Mouse (Mus musculus) G1E (cell line): Measurements from ENCODE around the gene Camk1. TPM values are rescaled to one million over a fixed set of nuclear protein-coding genes. Genes with fewer than 3 reads are reported as not detected.

Source experiments
- ATAC-seq: 2 replicates; pipeline ENCODE4 v1.8.0; 2016; ENCODE audit warnings: mild to moderate bottlenecking; ENCODE audit not compliant: insufficient number of reproducible peaks, poor library complexity, low FRiP score, severe bottlenecking; ENCODE audit errors: extremely low read depth
- DNase-seq: peaks from one replicate; pipeline ENCODE4 v3.0.0; 2012; ENCODE audit warnings: low spot score
- H3K27me3 ChIP-seq: 2 replicates; pipeline ENCODE4 v1.6.1; 2012; ENCODE audit warnings: mild to moderate bottlenecking, low read length, inconsistent platforms; ENCODE audit not compliant: insufficient read depth
- H3K36me3 ChIP-seq: replicated peaks from 2 replicates; pipeline ENCODE3; 2012; ENCODE audit warnings: mild to moderate bottlenecking, inconsistent platforms
- H3K4me1 ChIP-seq: 2 replicates; pipeline ENCODE4 v1.6.1; 2012; ENCODE audit warnings: low read depth, low read length, inconsistent platforms, mixed read lengths; ENCODE audit not compliant: insufficient read depth
- H3K4me3 ChIP-seq: 2 replicates; pipeline ENCODE4 v1.5.1; 2012; ENCODE audit warnings: low read depth, mild to moderate bottlenecking, inconsistent platforms, low read length, moderate library complexity, mixed read lengths
- H3K9me3 ChIP-seq: replicated peaks from 2 replicates; pipeline ENCODE4 v1.6.1; 2012; ENCODE audit warnings: inconsistent platforms
- CTCF ChIP-seq: IDR thresholded peaks from 2 replicates; pipeline ENCODE4 v1.5.1; 2012; ENCODE audit warnings: low read depth, low read length, inconsistent platforms, mixed read lengths
- GATA1 ChIP-seq: IDR thresholded peaks from 2 replicates; pipeline ENCODE4 v1.6.1; 2012; ENCODE audit warnings: borderline replicate concordance, low read length, inconsistent platforms, mixed read lengths
- GATA2 ChIP-seq: IDR thresholded peaks from 2 replicates; pipeline ENCODE4 v1.6.1; 2012; ENCODE audit warnings: low read depth, low read length, inconsistent platforms, borderline replicate concordance
- POLR2AphosphoS5 ChIP-seq: IDR thresholded peaks from 2 replicates; pipeline ENCODE4 v1.6.1; 2012; ENCODE audit warnings: low read depth, low read length, inconsistent platforms; ENCODE audit not compliant: insufficient replicate concordance
- TAL1 ChIP-seq: conservative IDR thresholded peaks from 2 replicates; pipeline ENCODE4 v1.6.1; 2012; ENCODE audit warnings: low read depth, low read length, inconsistent platforms, mixed read lengths
- polyA plus RNA-seq: library from polyadenylated mRNA; stranded (reverse); fragments of >175 nt; gene quantifications from 2 replicates; pipeline ENCODE4 v1.2.3, GENCODE M21; 2012
- total RNA-seq, 2 experiments: library from RNA; stranded (forward) in 1 of 2; stranded (reverse) in 1 of 2; fragments of 200-1000 nt in 1 of 2; fragments of >200 nt in 1 of 2; fragmentation: Nextera tagmentation in 1 of 2; gene quantifications; 2 replicates each; pipeline ENCODE4 v1.2.3; 2014 to 2017

The Camk1 gene
- total and polyA plus RNA-seq, 3 experiments = 0.07 to 0.98 (median 0.82) TPM

GRCm38 (mm10) chr6:113373491-113373890, 29.7 kb upstream of the Camk1 start:
- ATAC-seq = no peak
- Histone ChIP-seq H3K4me3 (no peak overlapping the region), H3K27me3 (no peaks in the 10 kb centered on the region), H3K36me3 (peaks cover 79% of the 10 kb centered on the region), H3K4me1 (peaks cover 25% of the 10 kb centered on the region), H3K9me3 (no peaks in the 10 kb centered on the region)
- no peak for TF ChIP-seq GATA1
- no peak for TF ChIP-seq TAL1
- no peak for TF ChIP-seq CTCF
- no peak for TF ChIP-seq POLR2AphosphoS5
- TF ChIP-seq GATA2 = no peak
- DNase-seq = no peak

GRCm38 (mm10) chr6:113370194-113370929, 26.6 kb upstream of the Camk1 start:
- H3K27me3 ChIP-seq = no peaks in the 10 kb centered on the region
- TF ChIP-seq TAL1 (no peak), GATA2 (no peak), POLR2AphosphoS5 (no peak), GATA1 (no peak), CTCF (no peak)
- ATAC-seq (no peak), DNase-seq (no peak)
- H3K9me3 ChIP-seq = no peaks in the 10 kb centered on the region
- H3K4me3 ChIP-seq = no peak overlapping the region
- peaks cover 8% of the 10 kb centered on the region for H3K4me1 ChIP-seq
- peaks cover 90% of the 10 kb centered on the region for H3K36me3 ChIP-seq

GRCm38 (mm10) chr6:113368577-113368976, 24.8 kb upstream of the Camk1 start:
- H3K36me3 ChIP-seq = peaks cover 72% of the 10 kb centered on the region
- no peak overlapping the region for H3K4me3 ChIP-seq
- ATAC-seq (no peak), DNase-seq (no peak)
- TF ChIP-seq TAL1 = no peak
- no peak for TF ChIP-seq POLR2AphosphoS5
- no peak for TF ChIP-seq GATA1
- TF ChIP-seq CTCF = no peak
- TF ChIP-seq GATA2 = no peak
- no peaks in the 10 kb centered on the region for H3K27me3 ChIP-seq
- peaks cover 6% of the 10 kb centered on the region for H3K4me1 ChIP-seq
- no peaks in the 10 kb centered on the region for H3K9me3 ChIP-seq

- DNase-seq (no peak), ATAC-seq (no peak)
- TF ChIP-seq POLR2AphosphoS5 = no peak
- TF ChIP-seq CTCF = no peak
- TF ChIP-seq GATA1 = no peak
- no peak for TF ChIP-seq TAL1
- no peak for TF ChIP-seq GATA2
- H3K9me3 ChIP-seq = no peaks in the 10 kb centered on the region
- H3K4me1 ChIP-seq = peaks cover 3% of the 10 kb centered on the region
- peaks cover 68% of the 10 kb centered on the region for H3K36me3 ChIP-seq
- H3K4me3 ChIP-seq = no peak overlapping the region
- peaks cover 2% of the 10 kb centered on the region; the same call in 1 of the 2 replicates for H3K27me3 ChIP-seq
Measured at GRCm38 (mm10) chr6:113368124-113368523, 24.3 kb upstream of the Camk1 start.

- DNase-seq (no peak), ATAC-seq (no peak)
- H3K36me3 ChIP-seq = peaks cover 62% of the 10 kb centered on the region
Measured at GRCm38 (mm10) chr6:113367574-113367973, 23.8 kb upstream of the Camk1 start.

GRCm38 (mm10) chr6:113366639-113367038, 22.9 kb upstream of the Camk1 start:
- H3K9me3 ChIP-seq = no peaks in the 10 kb centered on the region
- no peak for ATAC-seq
- H3K36me3 ChIP-seq = peaks cover 53% of the 10 kb centered on the region
- TF ChIP-seq POLR2AphosphoS5 = no peak
- no peak for TF ChIP-seq GATA2
- TF ChIP-seq GATA1 = no peak
- no peak for TF ChIP-seq CTCF
- TF ChIP-seq TAL1 = no peak
- peaks cover 3% of the 10 kb centered on the region for H3K4me1 ChIP-seq
- H3K4me3 ChIP-seq = no peak overlapping the region
- no peak for DNase-seq
- peaks cover 10% of the 10 kb centered on the region for H3K27me3 ChIP-seq

More at GRCm38 (mm10) chr6:113367574-113367973, 23.8 kb upstream of the Camk1 start:
- TF ChIP-seq CTCF (no peak), TAL1 (no peak), GATA2 (no peak), GATA1 (no peak), POLR2AphosphoS5 (no peak)
- Histone ChIP-seq H3K4me1 (peaks cover 3% of the 10 kb centered on the region), H3K27me3 (peaks cover 4% of the 10 kb centered on the region), H3K4me3 (no peak overlapping the region), H3K9me3 (no peaks in the 10 kb centered on the region)
